Mouse (Mus musculus) spleen, adult 2 months (tissue): Measurements from ENCODE around the gene Atp5d. TPM values are rescaled to one million over a fixed set of nuclear protein-coding genes. Genes with fewer than 3 reads are reported as not detected.

Source experiments
- DNase-seq, 2 experiments: peaks; one replicate each; pipeline versions ENCODE4 v3.0.0 to v3.0.0-alpha.2; 2012 to 2021; ENCODE audit warnings: low spot score in 2 of 2, low read depth in 1 of 2
- H3K27ac ChIP-seq: fragments of 200-500 bp; 2 replicates; pipeline ENCODE4 v1.5.1; 2012; ENCODE audit warnings: low read length, inconsistent platforms; ENCODE audit not compliant: insufficient read depth
- H3K27me3 ChIP-seq: fragments of 200-500 bp; 2 replicates; pipeline ENCODE4 v1.6.1; 2012; ENCODE audit warnings: mild to moderate bottlenecking, moderate library complexity, low read length, inconsistent platforms; ENCODE audit not compliant: control insufficient read depth, insufficient read depth
- H3K36me3 ChIP-seq: fragments of 200-500 bp; 2 replicates; pipeline ENCODE4 v1.6.1; 2012; ENCODE audit warnings: mild to moderate bottlenecking, low read length, inconsistent platforms; ENCODE audit not compliant: control insufficient read depth, insufficient read depth
- H3K4me1 ChIP-seq: fragments of 200-500 bp; 2 replicates; pipeline ENCODE4 v1.6.1; 2011; ENCODE audit warnings: inconsistent platforms; ENCODE audit not compliant: control insufficient read depth, insufficient read depth, insufficient read length
- H3K4me3 ChIP-seq: fragments of 200-500 bp; 2 replicates; pipeline ENCODE4 v1.5.1; 2011; ENCODE audit warnings: mild to moderate bottlenecking, inconsistent platforms; ENCODE audit not compliant: insufficient read depth, insufficient read length; ENCODE audit errors: extremely low read depth
- CTCF ChIP-seq: fragments of 200-500 bp; IDR thresholded peaks from 2 replicates; pipeline ENCODE4 v1.5.1; 2011; ENCODE audit warnings: mild to moderate bottlenecking, inconsistent platforms; ENCODE audit not compliant: insufficient read depth, insufficient read length, insufficient replicate concordance; ENCODE audit errors: extremely low read depth
- POLR2A ChIP-seq: fragments of 200-500 bp; IDR thresholded peaks from 2 replicates; pipeline ENCODE4 v1.6.1; 2011; ENCODE audit warnings: low read depth, low read length, inconsistent platforms
- WGBS: fragments of 180-500 bp; shearing (Covaris S2); methylation state at CpG from one replicate; pipeline ENCODE4 v1.1.7; 2018; 5-methylcytosine and 5-hydroxymethylcytosine counted together
- polyA plus RNA-seq: library from polyadenylated mRNA; depleted of rRNA; stranded (reverse); fragments of >200 nt; gene quantifications from 2 replicates; pipeline ENCODE4 v1.2.3, GENCODE M21; 2012

The Atp5d gene
- polyA plus RNA-seq, 1 experiment: 592 TPM

DNA sequence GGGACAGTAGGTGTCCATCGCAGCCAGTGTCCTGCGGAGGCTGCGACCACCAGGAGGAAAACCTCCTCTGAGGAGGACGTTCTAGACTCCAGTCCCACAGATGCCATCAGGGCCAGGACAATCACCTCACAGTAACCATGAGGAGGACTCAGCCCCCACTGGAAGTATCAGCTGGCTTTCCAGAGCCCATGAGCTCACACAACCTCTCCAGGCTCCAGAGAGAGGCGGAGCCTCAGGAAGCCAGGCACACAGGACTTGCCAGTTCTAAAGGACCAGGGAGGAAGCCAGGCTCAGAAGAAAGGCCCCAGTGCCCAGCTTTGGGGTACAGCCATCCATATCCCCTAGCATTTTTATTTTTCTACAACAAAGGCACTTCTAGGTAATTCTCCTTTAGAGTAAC, 42.9 kb upstream of the Atp5d start:
- 87% methylated on average over 5 of the region's 5 CpGs for WGBS
- H3K27ac ChIP-seq: no peak overlapping the region

DNA sequence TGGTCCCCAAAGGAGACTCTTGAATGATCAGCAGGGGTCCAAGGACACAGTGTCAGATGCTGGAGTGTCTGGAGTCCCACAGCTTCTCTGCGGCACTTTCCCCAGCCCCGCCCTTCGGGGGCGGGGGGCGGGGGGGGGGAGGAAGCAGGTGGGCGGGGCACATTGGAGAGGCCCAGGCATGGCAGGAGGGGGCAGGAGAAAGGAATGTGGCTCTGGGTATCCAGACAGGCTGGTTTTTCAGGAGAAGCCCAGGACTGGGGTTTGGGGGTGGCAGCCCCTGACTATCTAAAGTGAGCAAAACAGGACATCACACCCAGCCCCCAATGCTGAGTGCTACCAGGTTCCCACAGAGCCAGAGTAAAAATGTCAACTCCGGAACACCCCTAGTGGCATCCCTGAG, 41.2 kb upstream of the Atp5d start:
- Histone ChIP-seq H3K27me3 (no peaks in the 10 kb centered on the region), H3K4me3 (no peak overlapping the region), H3K4me1 (peaks cover 21% of the 10 kb centered on the region; the same call in 1 of the 2 replicates), H3K36me3 (peaks cover 2% of the 10 kb centered on the region; the same call in 1 of the 2 replicates), H3K27ac (no peak overlapping the region)
- TF ChIP-seq CTCF (no peak), POLR2A (no peak)
- DNase-seq: no peak
- WGBS: 35% methylated on average over 7 of the region's 7 CpGs

More for the DNA sequence above, 42.9 kb upstream of the Atp5d start:
- Histone ChIP-seq H3K27me3 (no peaks in the 10 kb centered on the region), H3K4me3 (no peak overlapping the region), H3K36me3 (peaks cover 2% of the 10 kb centered on the region; the same call in 1 of the 2 replicates), H3K4me1 (peaks cover 10% of the 10 kb centered on the region; the same call in 1 of the 2 replicates)
- DNase-seq: no peak
- no peak for TF ChIP-seq POLR2A
- no peak for TF ChIP-seq CTCF

DNA sequence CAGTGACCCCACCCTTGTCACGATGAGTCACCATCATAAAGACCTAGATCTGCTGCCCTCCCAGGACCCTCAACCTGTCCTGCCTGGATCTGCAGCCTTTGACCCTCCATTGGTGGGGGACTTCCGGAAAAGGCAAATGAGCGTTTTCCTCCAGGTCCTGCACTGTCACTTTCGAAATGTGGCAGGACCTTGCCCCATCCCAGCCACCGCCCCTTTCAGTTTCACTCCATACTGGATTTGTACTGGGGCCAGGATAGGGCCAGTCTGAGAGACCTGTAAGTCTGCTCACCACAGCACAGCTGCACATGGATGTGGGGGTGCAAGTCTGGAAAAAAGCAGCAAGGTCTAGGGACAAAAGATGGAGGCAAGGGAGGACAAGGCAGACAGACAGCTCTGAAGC, 39.8 kb upstream of the Atp5d start:
- Histone ChIP-seq H3K4me3 (no peak overlapping the region), H3K4me1 (peaks cover 26% of the 10 kb centered on the region; the same call in 1 of the 2 replicates), H3K27ac (no peak overlapping the region), H3K27me3 (no peaks in the 10 kb centered on the region), H3K36me3 (no peaks in the 10 kb centered on the region)
- no peak for DNase-seq
- WGBS: 78% methylated on average over 5 of the region's 5 CpGs
- no peak for TF ChIP-seq POLR2A
- no peak for TF ChIP-seq CTCF

DNA sequence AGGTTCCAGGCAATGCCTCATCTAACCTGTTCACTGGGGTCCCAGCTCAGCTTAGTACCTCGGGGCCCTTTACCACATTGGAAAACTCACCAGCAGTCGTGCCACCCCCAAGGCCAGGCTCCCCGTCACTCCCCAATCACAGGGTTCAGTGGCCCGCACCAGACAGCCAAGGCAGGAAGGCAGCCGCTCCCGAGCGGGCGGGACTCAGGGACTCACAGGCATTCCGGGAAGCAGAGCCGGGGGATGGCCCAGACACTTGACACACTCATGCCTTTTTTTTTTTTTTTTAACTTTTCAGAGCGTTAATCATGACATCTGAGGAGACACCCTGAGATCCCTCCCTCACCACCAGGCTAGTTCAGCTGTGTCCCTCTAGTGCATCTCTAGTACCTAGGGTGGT, 37.5 kb upstream of the Atp5d start:
- no peak for DNase-seq
- WGBS: 68% methylated on average over 11 of the region's 11 CpGs
- TF ChIP-seq POLR2A (no peak), CTCF (no peak)
- Histone ChIP-seq H3K4me3 (peak overlapping the region; percentile 31), H3K27me3 (no peaks in the 10 kb centered on the region), H3K4me1 (peaks cover 29% of the 10 kb centered on the region; the same call in 1 of the 2 replicates), H3K36me3 (no peaks in the 10 kb centered on the region), H3K27ac (peak overlapping the region; percentile 47; the same call in 1 of the 2 replicates)

DNA sequence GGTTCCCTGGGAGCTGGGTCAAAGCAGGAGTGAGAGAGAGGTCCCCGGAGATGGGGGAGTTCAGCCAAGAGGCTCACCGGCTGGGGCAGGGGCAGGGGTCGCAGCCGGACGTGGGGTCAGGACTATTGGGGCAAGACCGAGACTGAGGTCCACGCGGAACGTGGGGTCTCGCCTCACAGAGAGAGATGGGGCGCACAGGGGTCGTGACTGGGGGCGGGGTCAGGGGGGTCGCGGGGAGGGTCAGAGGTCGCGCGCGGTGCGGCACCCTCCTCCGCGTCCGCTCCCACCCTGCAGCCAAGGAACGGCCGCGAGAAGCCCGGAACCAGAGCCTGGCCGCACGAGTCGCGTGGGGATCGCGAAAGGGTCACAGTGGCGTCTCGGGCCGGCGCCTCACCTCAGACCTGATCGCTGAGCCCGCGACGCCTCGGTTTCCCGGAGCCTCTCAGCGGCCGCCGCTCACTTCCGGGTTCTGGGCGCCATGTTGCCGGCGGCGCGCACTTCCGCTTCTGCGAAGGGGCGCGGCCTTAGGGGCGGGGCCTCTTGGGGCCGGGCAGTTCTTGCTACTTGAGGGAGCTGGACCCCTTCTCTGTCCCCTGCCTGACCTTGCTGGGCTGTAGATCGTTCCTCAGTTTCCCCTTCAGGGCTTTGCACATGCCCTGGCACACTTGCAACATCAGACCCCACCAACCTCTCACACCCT, 36.1 kb upstream of the Atp5d start:
- H3K4me1 ChIP-seq: peaks cover 31% of the 10 kb centered on the region; the same call in 1 of the 2 replicates
- DNase-seq: peak; percentile 64 to 88
- TF ChIP-seq CTCF (no peak), POLR2A (peak; percentile 84)
- H3K4me3 ChIP-seq: peak overlapping the region; percentile 81
- peak overlapping the region; percentile 85 for H3K27ac ChIP-seq
- no peaks in the 10 kb centered on the region for H3K27me3 ChIP-seq
- WGBS: under 1% methylated on average over 58 of the region's 59 CpGs
- H3K36me3 ChIP-seq: no peaks in the 10 kb centered on the region

DNA sequence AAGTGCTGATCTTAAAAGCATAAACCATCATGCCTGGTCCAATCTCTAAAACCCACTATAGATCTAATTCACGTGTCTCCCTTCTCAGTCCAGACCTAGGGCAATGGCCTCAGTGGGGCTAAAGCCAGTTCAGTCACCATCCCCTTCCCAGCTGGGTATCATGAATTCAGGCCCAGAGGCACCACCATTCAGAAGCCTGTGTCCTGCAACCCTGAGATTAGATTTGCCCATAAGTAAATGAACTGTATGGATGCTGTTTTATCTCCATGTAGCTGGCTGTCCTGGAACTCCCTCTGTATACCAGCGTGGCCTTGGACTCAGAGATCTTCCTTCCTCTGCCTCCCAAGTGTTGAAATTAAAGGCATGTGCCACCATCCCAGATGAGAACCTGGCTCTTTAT, 35.4 kb upstream of the Atp5d start:
- Histone ChIP-seq H3K27me3 (no peaks in the 10 kb centered on the region), H3K36me3 (no peaks in the 10 kb centered on the region), H3K4me1 (peaks cover 31% of the 10 kb centered on the region; the same call in 1 of the 2 replicates), H3K27ac (peak overlapping the region; percentile 39), H3K4me3 (no peak overlapping the region)
- TF ChIP-seq CTCF (no peak), POLR2A (no peak)
- no peak for DNase-seq
- WGBS: 80% methylated on average over 2 of the region's 2 CpGs

DNA sequence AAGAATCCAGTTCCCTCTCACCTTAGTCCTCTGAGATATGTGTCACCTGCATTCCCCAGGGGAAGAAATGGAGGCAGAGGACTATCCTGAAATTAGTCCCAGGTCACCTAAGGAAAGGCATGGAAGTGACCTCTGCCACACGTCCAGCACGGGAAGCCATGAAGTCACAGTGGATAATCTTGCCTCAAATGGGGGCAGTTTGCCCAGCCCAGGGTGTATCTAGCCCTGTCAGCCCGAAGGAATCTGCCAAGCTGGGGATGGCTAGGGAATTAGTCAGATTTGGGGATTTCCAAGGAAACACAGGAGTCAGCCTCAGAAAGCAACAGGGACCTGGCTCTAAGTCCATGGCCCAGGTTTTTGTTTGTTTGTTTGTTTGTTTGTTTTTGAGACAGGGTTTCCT, 34.3 kb upstream of the Atp5d start:
- no peaks in the 10 kb centered on the region for H3K27me3 ChIP-seq
- TF ChIP-seq POLR2A (no peak), CTCF (no peak)
- H3K36me3 ChIP-seq: no peaks in the 10 kb centered on the region
- H3K4me3 ChIP-seq: no peak overlapping the region
- H3K4me1 ChIP-seq: peaks cover 29% of the 10 kb centered on the region; the same call in 1 of the 2 replicates
- WGBS: 79% methylated on average over 3 of the region's 3 CpGs
- no peak for DNase-seq
- peak overlapping the region; percentile 39; the same call in 1 of the 2 replicates for H3K27ac ChIP-seq
